Mouse (Mus musculus): ENCODE measurements around the gene Dusp27. TPM values are rescaled to one million over a fixed set of nuclear protein-coding genes. Genes with fewer than 3 reads are reported as not detected.

Dusp27 gene
- polyA plus RNA-seq, 1 experiment: 2.2 TPM

DNA sequence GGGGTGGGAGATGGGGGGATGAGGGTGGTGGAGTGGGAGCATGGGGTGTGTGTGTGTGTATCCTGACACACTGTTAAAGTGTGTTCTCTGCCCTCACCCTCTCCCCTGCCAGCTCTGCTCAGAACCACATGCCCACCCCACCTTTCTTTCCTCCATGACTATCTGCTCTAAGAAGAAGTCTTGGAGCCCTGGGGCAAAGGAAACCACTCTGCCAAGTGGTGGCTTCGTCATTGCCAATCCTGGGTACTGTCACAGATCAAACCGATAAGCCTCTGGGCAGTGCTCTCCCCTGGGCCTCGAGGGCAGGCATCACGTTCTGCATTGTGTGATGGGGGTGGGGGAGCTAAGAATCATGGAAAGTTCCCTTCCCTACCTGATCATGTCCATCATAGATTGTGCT is 4.6 kb upstream of the Dusp27 start:
- no peak overlapping the region for H3K27ac ChIP-seq (ENCODE audit: insufficient read depth, low read length)
- H3K4me1 ChIP-seq (ENCODE audit: control insufficient read depth, insufficient read depth, low read length): peaks cover under 1% of the 10 kb centered on the region; the same call in 1 of the 2 replicates
- H3K4me3 ChIP-seq (ENCODE audit: insufficient read depth, low read length): no peak overlapping the region
- TF ChIP-seq CTCF (IDR thresholded peaks at IDR 0.05; ENCODE audit: borderline replicate concordance, insufficient read depth, low read length) (no peak), POLR2A (IDR thresholded peaks at IDR 0.05; ENCODE audit: low read depth, low read length) (no peak)

DNA sequence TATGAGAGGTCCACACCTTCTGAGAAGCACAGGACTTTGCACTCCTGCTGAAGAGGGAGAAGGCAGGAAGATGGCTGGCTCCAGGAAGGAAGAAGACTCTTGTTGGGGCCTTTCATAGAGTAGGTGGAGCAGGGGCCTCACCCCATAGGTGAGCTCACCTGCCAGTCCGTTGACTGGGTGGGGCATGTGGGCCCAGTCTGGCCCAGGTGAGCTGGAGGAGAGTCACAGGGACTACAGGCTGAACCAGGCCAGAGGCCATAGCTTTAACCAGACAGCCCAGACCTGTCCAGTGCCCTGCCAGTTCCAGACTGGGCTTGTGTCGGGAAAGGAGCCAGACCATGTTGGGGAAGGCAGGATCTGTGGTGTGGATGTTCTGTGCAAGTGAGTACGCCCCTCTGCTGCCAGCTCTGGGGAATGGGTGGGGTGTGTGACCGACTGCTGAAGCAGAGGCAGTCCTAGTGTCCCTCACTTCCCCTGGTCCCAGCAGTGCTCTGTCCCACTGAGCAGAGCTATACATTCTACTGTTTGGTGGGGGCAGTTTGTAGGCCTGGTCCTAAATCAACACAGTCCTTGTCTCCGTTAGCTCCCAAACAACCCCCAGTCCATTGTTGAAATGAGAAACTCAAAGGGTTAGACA is 2.6 kb upstream of the Dusp27 start, which contains the start of gene Gpa33:
Gene Gpa33 (plus strand): TSS at position 15 of the 637 bp plus-strand sequence.
- H3K4me3 ChIP-seq (ENCODE audit: insufficient read depth, low read length): no peak within 1 kb of the TSS
- H3K4me1 ChIP-seq (ENCODE audit: control insufficient read depth, insufficient read depth, low read length): no peaks in the 10 kb centered on the region
- TF ChIP-seq CTCF (IDR thresholded peaks at IDR 0.05; ENCODE audit: borderline replicate concordance, insufficient read depth, low read length) (no peak), POLR2A (IDR thresholded peaks at IDR 0.05; ENCODE audit: low read depth, low read length) (no peak)
- H3K27ac ChIP-seq (ENCODE audit: insufficient read depth, low read length): no peak within 1 kb of the TSS

DNA sequence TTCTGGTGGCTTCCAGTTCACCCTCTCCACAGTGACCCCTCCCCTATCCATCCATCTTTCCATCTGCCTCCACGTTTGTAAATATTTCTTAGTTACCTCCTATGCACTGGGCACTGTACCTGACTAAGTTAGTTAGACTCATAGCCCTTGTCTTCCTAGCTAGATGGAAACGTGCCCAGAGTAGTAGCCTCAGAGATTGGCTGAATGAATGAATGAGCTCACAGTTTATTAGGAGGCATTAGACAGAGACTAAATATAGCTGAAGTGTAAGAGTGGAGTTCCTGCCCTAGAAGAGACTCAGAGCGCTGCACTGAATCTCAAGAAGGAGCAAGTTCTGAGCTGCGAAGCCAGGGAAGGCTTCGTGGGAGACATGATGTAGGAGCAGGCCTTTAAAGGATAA is 829 bp upstream of the Dusp27 start:
- no peak for TF ChIP-seq CTCF (IDR thresholded peaks at IDR 0.05; ENCODE audit: borderline replicate concordance, insufficient read depth, low read length)
- TF ChIP-seq POLR2A (IDR thresholded peaks at IDR 0.05; ENCODE audit: low read depth, low read length): no peak
- H3K27ac ChIP-seq (ENCODE audit: insufficient read depth, low read length): no peak overlapping the region

DNA sequence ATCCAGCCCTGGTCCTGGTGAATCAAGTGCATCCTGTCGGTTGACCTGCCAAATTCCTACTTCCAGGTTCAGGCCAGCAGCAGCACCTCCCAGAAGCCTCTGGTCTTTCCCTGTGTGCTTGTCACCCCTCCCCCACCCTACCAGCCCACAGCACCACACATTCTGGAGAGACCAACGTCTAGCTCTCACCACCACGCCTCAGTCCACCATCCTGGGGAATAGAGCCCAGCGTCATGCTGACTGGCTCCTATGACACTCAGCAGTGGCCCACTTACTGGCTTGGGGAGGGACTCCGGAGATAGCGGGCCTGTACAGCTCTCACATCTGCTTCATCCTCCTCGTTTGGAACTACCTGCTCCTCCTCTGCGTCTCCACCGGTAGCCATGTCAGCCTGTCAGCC is 927 bp downstream of the Dusp27 start:
- TF ChIP-seq POLR2A (IDR thresholded peaks at IDR 0.05; ENCODE audit: low read depth, low read length): no peak
- TF ChIP-seq CTCF (IDR thresholded peaks at IDR 0.05; ENCODE audit: borderline replicate concordance, insufficient read depth, low read length): no peak
- no peak overlapping the region for H3K27ac ChIP-seq (ENCODE audit: insufficient read depth, low read length)
- no peak overlapping the region for H3K4me3 ChIP-seq (ENCODE audit: insufficient read depth, low read length)
- H3K4me1 ChIP-seq (ENCODE audit: control insufficient read depth, insufficient read depth, low read length): no peaks in the 10 kb centered on the region

More for the DNA sequence above, 829 bp upstream of the Dusp27 start:
- Histone ChIP-seq H3K4me3 (ENCODE audit: insufficient read depth, low read length) (no peak overlapping the region), H3K4me1 (ENCODE audit: control insufficient read depth, insufficient read depth, low read length) (no peaks in the 10 kb centered on the region)

DNA sequence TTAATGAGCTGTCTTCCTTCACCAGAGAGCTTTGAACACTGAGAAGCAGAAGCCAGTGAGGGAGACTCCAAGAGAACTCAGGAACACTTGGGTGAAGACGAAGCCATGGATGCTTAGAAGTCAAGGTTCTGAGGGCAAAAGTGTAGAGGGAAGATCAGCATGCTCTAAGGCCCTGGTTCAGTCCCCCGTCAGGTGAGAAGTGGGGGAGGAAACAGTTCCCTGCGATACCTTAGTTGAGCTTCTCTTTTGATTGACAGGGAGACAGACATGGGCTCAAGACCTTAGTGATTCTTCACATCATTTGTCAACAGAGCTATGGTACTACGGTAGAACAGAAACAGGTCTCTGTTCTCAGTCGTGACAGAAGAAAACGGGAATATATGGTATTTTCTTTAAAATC is 1.4 kb downstream of the Dusp27 start:
- H3K4me3 ChIP-seq (ENCODE audit: insufficient read depth, low read length): no peak overlapping the region

DNA sequence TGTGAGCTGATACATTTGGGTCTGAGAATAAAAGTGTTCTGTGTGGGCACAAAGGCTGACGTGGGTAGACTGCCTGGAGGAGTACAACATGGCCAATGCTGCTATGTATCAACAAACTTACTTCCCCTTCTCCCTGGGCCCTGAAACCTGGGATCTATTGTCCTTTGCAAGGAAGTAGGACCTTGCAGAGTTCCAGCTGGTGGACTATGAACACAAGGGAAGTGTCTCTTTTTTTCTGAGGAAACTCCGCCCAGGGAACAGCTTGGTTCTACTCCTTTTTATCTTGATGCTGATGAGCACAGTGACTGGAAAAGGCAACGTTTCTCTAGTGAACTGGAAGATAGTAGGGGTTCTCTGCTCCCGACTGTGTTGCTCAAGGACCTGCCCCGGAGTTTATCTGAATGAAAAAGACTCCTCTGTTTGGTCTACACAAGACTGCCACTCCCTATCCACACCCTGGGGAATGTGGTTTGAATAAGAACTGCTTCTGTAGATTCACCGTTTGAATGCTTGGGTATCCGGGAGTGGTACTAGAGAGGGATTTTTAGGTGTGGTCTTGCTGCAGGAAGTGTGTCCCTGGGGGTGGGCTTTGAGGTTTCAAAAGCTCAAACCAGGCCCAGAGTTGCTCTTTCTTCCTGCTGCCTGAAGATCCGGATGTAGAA is 2.7 kb downstream of the Dusp27 start:
- no peak for TF ChIP-seq POLR2A (IDR thresholded peaks at IDR 0.05; ENCODE audit: low read depth, low read length)
- TF ChIP-seq CTCF (IDR thresholded peaks at IDR 0.05; ENCODE audit: borderline replicate concordance, insufficient read depth, low read length): no peak
- Histone ChIP-seq H3K27ac (ENCODE audit: insufficient read depth, low read length) (no peak overlapping the region), H3K4me3 (ENCODE audit: insufficient read depth, low read length) (no peak overlapping the region), H3K4me1 (ENCODE audit: control insufficient read depth, insufficient read depth, low read length) (no peaks in the 10 kb centered on the region)

More for the DNA sequence above, 1.4 kb downstream of the Dusp27 start:
- TF ChIP-seq POLR2A (IDR thresholded peaks at IDR 0.05; ENCODE audit: low read depth, low read length): no peak
- no peaks in the 10 kb centered on the region for H3K4me1 ChIP-seq (ENCODE audit: control insufficient read depth, insufficient read depth, low read length)
- H3K27ac ChIP-seq (ENCODE audit: insufficient read depth, low read length): no peak overlapping the region

DNA sequence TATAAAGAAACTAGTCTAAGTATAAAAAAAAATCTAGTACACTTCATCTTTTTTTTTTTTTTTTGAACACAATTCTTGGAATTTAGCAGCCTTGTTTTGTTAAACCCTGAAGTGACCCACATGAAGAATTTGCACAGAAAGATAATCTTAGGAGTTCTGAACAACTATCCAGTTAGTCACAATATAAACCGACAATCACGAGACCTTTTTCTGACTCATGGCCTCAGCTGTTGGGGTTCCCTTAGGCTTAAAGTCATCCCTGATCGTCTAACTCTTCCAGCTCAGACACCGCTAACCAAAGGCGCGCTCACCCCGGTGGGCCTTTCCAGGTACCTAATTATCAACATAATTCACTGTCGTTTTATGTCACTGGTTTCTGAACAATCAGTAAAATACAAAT is 4.0 kb downstream of the Dusp27 start:
- TF ChIP-seq CTCF (IDR thresholded peaks at IDR 0.05; ENCODE audit: borderline replicate concordance, insufficient read depth, low read length): no peak
- TF ChIP-seq POLR2A (IDR thresholded peaks at IDR 0.05; ENCODE audit: low read depth, low read length): no peak
- Histone ChIP-seq H3K4me3 (ENCODE audit: insufficient read depth, low read length) (no peak overlapping the region), H3K4me1 (ENCODE audit: control insufficient read depth, insufficient read depth, low read length) (no peaks in the 10 kb centered on the region), H3K27ac (ENCODE audit: insufficient read depth, low read length) (no peak overlapping the region)

DNA sequence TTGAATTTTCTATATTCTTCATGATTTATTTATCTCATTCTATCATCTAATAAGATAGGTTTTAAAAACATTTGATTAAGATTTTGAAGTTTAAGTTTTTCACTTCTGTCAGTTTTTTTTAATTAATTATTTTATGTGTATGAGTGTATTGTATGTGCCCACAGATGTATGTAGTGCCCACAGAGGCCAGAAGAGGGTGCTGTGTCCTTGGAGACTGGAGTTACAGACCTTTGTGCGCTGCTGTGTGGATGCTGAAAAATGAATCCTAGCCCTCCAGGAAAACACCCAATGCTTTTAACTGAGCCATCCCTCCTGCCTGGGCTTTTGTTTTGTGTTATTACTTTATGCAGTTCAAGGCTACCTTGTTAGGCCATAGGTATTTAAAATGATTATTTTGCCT is 4.7 kb downstream of the Dusp27 start:
- TF ChIP-seq CTCF (IDR thresholded peaks at IDR 0.05; ENCODE audit: borderline replicate concordance, insufficient read depth, low read length) (no peak), POLR2A (IDR thresholded peaks at IDR 0.05; ENCODE audit: low read depth, low read length) (no peak)
- no peak overlapping the region for H3K27ac ChIP-seq (ENCODE audit: insufficient read depth, low read length)
- no peak overlapping the region for H3K4me3 ChIP-seq (ENCODE audit: insufficient read depth, low read length)
- no peaks in the 10 kb centered on the region for H3K4me1 ChIP-seq (ENCODE audit: control insufficient read depth, insufficient read depth, low read length)

DNA sequence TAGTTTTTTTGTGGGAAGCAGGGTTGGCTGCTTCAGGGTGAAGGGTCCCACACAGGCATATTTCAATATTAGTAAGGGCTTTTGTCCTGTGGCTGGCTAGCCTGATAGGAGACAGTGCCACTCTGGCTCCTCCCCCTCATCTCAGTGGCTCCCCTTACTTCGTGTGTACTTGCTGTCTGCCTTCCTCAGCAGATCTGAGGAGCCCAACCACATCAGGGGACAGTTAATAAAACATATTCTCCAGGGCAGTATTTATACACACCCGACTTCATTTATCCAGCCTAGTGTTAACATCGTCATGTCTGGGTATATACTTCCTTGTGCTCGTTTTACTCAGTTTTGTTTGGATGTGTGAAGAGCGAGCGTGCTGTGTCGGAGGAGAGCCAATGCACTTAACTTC is 5.6 kb downstream of the Dusp27 start:
- Histone ChIP-seq H3K4me3 (ENCODE audit: insufficient read depth, low read length) (no peak overlapping the region), H3K27ac (ENCODE audit: insufficient read depth, low read length) (no peak overlapping the region), H3K4me1 (ENCODE audit: control insufficient read depth, insufficient read depth, low read length) (no peaks in the 10 kb centered on the region)
- TF ChIP-seq CTCF (IDR thresholded peaks at IDR 0.05; ENCODE audit: borderline replicate concordance, insufficient read depth, low read length) (no peak), POLR2A (IDR thresholded peaks at IDR 0.05; ENCODE audit: low read depth, low read length) (no peak)

DNA sequence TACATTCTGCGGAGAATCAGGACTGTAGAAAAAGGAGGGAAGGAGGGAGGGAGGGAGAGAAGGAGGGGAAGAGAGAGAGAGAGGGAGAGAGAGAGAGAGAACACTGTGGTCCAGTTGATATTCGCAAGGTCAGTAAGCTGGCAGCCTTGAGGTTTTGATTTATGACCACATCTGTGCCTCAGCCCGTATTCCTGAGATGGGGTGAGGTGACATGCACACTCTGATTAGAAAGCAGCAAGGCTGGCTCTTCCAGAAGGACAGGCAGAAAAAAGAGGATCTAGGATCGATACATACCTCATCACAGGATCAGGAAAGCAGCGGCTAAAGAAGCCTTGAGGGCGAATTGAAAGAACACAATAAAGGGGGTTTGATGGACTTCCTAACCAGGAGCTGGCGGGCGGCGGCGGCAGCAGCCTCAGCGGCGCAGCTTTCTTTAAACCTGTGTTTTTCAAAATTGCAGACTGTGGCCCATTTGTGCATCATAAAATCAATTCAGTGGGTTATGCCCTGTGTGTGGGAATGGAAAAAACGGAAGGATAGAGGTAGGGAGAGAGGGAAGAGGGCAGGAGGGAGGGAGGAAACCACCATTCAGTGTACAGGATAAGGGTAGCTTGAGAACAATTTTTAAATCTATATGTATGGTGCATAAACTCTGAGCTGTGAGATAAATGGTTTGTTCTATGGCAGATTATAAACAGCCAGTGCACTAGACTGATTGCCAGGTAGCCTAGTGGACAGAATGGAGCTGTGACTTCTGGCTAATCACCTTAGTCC is 9.7 kb downstream of the Dusp27 start:
- no peaks in the 10 kb centered on the region for H3K4me1 ChIP-seq (ENCODE audit: control insufficient read depth, insufficient read depth, low read length)
- H3K4me3 ChIP-seq (ENCODE audit: insufficient read depth, low read length): no peak overlapping the region
- no peak overlapping the region for H3K27ac ChIP-seq (ENCODE audit: insufficient read depth, low read length)
- TF ChIP-seq CTCF (IDR thresholded peaks at IDR 0.05; ENCODE audit: borderline replicate concordance, insufficient read depth, low read length) (no peak), POLR2A (IDR thresholded peaks at IDR 0.05; ENCODE audit: low read depth, low read length) (no peak)

Measured in embryonic fibroblast, embryonic 13.5 days (primary cell).